Mouse (Mus musculus) NIH3T3 (cell line): ENCODE measurements at regions not wholly inside any gene's neighbourhood (a gene's known extent, or its start where the extent isn't known, plus 50 kb on each side); places are given as distances from the start of the nearest gene placed in this dataset.
"Not testable (repeated sequence)": the region's sequence is repeated elsewhere in the genome, so short reads cannot be mapped to it uniquely, and the experiment has no call there.

Source experiments
- DNase-seq: peaks from one replicate; pipeline ENCODE4 v3.0.0-alpha.2; 2012; ENCODE audit warnings: low read depth

DNA sequence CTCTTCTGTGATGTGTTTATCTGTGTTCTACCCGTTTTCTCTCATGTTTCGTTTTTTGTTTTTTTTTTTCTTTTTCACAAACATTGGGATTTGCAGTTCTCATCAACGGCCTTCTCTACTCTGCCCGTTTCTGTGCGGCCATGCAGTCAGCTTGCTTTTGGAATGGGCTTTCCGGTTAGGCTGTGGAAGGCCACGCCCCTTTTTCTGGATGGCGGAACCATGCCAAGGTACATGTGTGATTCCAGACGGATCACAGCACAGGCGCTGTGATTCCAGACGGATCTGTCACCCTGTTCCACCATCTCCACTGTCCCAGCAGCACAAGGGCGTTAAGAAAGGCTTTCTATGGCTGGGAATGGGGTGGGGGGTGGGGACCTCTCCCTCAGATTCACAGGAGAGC, 201.6 kb upstream of the Hs6st1 start:
- DNase-seq = no peak

DNA sequence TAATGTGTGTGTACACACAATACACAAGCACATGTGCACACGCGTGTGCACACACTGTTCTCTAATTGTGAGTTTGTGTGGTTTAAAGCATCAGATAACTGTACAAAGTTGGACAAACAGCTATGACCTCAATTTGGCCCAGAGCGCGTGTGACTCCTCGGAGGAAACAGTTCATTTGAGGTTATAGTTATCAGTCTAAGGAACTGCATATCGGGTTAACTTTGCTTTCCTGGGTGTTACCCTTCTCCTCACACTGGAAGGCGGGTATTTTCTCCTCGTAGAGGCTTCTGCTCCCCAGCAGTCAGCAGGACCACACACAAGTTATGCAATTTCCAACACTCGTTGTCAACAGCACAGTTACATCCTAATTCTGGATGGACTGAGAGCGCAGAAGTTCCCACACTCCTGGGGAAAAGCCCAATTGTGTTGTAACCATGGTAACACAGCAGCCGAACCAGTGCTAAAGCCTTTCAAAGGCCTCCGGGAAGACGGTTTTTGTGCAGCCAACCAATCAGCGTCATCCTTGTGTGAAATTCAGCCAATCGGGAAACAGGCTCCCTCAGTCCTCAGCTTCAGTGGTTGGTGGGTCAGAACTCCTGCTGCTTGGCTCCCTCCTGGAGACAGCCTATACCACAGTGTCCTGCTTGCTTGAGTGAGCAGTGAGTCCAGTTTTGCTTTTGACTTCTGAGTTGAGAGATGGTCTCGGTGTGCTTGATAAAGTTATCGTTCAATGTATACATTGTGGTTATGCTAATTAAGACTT, 198.6 kb upstream of the Hs6st1 start:
- no peak for DNase-seq

DNA sequence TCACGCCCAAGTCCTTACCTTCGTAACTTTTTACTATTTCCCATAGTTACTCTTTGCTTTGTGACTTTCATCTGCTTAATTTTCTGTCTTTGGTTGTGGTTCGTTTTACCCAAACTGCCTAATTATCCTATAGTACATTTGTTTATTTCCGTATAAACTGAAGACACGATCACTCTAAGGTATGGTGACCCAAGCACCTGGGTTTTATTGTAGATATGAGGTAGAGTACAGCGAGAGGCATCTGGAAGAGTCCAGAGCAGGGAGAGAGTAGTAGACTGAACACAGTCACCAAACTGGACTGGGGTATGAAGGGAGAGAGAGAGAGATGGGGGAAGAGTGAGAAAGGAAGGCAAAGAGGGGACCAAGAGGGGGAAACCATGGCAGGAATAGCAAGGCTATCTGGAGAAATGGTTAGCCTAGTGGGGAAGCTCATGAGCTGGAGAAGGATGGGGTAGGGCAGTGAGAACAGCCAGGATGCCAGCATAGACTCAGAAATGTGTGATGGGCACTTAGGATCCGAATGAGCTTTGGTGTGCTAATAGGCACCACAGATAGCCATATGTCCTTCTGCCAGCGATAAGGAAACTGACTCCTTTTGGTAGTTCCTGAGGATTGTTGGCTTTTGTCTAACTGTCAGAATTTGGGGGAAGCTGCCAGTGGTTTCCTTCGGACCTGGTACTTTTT, 197.9 kb upstream of the Hs6st1 start:
- no peak for DNase-seq

DNA sequence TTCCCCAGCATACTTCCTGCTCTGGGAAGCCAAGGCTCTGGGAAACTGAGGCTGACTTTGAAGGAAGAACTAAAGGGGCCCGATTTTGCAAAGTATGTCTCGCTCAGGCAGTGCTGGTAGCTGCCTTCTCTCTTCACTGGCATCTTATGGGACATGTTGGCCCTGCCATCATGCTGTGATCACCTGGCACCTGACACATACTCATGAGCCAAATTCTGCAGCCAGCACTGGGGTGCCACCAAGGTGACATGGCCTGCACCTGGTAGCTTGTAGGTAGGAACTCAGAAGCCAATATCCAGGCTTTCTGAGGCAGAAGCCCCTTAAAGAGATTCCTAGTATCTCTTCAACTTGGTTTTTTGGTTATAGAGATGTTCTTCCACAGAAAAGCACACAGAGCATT, 195.2 kb upstream of the Hs6st1 start:
- no peak for DNase-seq

DNA sequence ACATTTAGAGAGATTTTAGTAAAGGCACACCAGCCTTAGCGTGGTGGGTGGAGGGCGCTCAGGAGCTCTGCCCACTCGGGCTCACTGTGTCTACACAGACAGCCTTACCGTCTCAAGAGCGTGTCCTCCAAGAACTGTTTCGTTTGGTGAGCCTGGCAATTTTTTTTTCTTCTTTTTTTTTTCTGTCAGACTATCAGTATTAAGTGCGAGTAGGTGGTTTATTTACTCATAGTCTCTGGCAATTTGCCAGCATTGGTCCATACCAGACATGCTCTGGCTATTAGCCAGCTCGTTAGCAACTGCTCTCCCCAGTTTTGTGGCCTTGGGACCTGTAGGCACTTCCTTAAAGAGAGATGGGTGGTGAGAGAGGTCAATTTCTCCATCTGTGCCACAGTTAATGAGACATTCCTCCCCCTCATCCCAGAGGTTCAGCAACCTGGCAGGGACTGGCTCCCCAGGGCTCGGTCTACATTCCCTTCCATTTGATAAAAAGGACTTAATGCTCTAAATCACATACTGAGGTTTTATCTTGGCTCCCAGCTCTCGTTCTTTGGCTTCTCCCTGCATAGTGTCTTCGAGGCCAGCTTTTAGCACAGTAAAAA, 192.9 kb upstream of the Hs6st1 start:
- DNase-seq = peak; percentile 30

DNA sequence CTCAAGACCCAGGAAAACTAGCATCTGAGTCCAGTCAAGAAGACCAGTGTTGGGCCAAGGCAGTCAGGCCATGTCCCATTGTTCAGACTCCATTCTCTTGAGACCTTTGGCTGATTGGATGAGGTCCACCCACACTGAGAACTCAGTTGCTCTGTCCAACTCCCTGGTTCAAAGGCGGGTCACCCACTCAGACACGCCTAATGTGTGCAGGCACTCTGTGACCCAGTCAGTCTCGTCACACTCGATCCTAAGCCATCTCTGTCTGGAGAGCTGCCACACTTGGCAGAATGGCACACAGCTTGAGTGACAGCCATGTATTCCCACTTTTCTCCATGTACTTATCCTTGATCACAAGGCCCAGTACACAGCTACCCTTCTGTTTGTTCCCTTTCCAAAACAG, 189.8 kb upstream of the Hs6st1 start:
- DNase-seq = no peak

DNA sequence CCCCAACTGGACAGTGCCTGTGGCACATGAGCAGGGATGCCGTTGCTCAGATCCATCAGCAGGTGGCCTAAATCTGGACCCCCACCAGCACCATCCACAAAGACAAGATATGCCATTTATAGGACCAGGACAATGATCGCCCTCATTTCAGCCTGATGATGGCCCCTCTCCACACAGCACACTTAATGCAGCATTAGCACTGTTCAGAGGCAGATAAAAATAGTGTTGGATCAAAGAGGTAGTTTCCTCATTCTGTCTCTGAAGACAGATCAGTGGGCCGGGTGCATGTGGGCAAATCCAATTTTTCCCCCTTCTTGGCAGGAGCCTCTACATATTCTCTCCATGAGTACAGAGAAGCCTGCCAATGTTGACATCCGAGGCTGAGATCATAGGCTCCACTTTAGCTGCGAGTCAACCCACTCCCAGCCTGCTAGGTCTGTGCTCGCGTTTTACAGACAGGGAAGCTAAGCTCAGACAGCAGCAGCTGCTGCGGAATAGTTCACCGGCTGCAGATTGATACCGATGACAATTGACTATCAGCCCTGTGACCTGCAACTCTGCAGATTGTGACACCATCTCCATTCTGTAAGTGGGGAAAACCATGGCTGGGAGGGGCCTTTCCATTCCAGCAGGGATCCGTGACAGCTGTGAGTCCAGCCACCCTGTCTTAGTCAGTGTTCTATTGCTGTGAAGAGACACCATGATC, 188.7 kb upstream of the Hs6st1 start:
- peak; percentile 44 for DNase-seq

DNA sequence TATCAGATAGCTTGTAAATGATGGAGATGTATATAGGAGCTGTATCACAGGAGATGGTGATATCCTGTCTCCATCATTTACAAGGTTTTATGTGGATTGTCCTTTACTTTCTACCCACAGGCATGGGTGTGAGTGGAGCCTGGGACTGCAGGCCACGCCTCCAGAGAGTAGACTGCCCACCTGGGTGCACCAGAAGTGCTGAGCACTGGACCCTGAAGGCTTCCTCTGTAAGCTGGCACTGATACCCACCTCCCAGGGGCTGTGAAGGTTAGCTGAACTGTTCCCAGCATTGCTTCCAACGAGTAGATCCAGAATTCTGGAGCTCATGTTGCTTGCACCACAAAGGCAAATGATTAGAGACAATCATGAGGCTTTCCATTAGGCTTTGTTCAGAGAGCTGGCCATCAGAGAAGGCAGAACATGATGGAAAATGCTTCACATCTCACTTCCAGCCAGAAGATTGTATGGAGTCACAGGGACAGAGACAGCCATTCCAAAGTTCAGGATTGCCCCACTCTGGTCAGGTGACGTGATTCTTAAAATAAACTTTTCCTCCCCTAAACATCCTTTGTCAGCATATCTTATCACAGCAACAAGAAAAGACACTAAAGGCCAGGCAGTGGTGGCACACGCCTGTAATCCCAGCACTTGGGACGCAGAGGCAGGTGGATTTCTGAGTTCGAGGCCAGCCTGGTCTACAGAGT, 187.5 kb upstream of the Hs6st1 start:
- DNase-seq = no peak

DNA sequence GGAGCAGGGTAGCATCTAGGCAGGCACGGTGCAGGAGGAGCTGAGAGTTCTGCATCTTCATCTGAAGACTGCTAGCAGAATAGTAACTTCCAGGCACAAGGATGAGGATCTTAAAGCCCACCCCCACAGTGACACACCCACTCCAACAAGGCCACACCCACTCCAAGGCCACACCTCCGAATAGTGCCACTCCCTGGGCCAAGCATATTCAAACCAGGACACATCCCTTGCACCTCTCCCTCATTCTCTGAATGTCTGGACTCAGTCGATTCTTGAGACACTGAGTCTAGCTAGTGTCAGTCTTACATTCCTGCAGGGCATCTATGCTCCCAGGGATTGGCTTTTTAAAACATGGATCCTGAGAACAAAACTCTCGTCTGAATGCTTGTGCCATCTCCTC, 186.7 kb upstream of the Hs6st1 start:
- no peak for DNase-seq

DNA sequence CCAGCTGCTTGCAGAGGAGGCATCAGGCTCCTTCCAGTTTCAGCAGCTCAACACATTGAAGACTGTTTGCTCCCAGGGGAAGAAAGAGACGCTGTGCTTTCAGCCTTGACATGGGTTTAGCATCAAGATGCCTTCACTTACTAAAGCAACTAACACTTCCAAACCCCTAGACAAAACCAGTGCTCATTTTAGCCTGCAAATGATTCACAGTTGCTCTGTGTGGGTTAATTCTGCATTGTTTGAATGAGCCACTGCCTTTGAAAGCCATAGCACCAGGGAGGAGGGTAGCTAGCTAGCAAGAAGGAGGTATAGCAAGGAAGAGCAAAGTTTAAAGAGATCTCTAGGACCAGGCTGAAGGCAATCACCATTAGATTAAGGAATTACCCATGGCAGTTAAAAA, 186.1 kb upstream of the Hs6st1 start:
- no peak for DNase-seq

DNA sequence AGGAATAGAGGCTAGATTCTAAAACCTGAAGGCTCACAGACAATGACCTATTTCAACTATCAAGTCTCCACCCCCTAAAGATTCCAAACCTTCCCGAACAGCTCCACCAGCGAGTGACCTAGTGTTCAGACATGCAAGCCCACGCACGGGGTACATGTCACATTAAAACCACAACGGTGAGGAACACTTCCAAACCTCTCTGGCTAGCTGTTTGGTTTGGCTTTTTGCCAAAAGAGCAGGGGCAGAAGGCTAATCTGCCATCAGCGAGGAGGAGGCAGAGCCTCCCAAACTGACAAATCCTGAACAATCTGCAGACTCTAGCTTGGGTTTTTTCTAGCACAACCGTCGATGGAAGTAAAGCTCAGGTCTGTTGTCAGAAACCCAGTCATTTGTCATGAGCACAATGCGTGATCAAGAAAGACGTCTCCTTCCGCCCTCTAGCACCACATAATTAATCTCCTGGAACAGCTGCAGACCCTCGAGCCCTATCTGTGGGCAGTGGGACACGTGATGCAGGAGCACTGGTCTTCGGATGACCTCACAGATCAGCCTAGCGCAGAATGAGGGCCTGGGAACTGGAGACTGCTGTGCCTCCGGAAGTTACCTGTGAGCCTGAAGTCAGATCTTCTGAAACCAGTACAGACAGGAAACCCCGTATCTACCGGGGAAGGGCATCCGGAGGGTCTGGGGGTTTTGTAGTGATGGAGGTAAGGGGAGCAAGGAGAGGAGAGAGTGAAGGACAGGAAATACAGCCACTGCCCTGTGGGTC, 178.3 kb upstream of the Hs6st1 start:
- DNase-seq = no peak

DNA sequence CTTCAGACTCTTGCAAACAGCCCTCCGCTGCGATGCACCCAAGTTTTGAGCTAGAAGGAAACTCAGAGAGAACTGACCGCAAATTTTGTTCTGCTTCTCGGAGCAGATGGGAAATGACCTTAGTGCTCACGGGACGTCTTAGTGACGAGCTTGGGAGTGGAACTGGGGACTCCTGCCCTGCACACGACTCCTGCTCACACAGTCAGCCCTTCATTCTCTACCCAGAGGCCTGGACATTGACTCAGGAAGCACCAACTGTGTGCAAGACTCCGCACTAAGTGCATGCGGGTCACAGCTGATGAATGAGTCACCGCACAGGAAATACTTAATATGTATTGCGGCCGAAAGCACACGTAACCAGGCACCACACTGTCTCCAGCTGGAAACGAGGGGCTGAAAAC, 177.7 kb upstream of the Hs6st1 start:
- DNase-seq = no peak

DNA sequence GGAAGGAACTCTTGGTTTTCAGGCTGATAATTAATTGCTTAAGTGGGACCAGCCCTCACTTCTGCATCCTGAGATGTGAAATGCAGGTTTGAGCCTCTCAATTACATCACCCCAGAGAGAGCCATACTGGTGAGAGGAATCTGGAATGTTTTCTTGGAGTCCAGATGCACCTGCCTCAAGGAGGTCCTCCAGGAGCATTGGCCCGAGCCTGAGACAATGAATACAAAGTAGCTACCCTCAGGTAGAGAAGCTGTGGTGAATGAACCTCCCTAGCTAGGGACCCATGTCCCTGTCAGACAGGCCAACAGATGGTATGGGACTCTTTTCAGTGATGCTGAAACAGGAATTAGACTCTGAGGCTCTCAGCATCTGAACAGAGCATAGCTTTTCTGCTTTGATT, 168.7 kb upstream of the Hs6st1 start:
- DNase-seq = no peak

DNA sequence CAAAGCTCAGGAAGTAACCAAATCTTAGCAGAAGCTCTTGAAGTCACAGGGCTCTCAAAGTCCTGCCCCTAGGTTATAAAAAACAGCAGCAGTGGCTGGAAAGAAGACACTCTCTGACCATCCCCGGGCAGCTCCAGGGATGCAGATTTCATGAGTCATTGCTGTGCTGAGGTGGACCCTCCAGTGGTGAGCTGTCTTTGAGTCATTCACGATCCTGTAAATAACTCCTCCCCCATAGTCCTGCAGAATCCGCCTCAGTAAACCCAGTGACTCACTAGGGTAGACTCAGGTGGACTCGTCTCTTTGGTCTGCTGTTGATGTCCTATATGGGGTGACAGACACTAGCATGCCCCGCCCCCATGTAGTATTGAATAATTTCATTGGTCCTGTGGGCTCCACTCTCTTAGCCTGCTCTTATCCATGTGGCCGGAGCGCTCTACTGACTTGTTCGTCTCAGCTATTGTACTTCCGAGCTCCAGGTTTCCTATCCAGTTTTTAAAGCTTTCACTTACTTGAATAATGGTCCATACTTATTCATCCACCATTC, 164.1 kb upstream of the Hs6st1 start:
- DNase-seq = peak; percentile 29

DNA sequence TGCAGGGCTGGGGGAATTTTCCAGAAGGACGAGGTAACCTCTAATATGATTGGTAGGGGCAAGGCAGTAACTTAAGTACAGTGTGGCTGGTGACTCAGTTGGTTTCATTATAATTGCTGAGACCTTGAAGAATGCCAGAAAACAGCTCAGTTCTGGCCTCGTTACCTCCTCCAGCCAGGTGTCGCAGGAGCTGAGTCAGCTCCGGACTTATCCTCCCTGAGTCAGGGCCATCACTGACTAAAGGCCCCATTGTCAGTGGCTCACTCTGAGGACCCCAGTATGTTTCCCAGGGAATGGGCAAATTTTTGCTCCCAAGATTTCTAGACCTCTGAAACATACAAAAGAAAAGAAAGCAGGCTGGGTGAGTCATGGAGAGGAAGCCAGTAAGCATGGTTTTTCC, 154.6 kb upstream of the Hs6st1 start:
- DNase-seq = no peak

DNA sequence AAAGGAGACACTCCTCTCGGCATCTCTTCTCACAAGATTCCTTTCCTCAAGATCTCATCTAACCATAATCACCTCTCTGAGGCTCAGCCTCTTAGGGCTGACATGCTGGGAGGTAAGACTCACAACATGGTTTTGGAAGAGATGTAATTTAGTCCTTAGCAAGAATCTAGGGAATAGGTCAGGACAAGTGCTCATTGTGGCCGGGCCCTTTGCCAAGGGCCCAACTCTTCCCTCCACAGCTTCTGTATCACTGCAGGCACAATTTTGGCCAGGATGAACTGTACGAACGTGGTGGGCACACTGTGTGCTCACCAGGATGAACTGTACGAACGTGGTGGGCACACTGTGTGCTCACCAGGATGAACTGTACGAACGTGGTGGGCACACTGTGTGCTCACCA, 154.0 kb upstream of the Hs6st1 start:
- DNase-seq = not testable (repeated sequence)

DNA sequence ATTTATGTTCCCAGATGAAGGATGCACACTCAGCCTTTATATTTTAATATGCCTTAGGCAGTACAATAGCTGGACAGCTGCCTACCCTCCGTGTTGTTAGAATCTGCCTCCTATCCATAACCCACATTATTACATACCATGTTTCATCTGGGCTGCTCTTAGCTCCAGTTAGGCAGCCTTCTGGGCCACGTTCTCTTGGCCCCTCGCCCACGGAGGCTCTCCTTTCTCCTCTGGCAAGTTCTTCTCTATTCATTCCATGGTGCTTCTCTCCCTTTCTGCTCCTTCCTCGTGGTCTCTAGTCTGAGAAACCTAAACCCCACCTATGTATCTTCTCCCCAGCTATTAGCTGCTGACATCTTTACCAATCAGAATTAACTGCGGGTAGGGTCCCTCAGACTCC, 152.7 kb upstream of the Hs6st1 start:
- no peak for DNase-seq

DNA sequence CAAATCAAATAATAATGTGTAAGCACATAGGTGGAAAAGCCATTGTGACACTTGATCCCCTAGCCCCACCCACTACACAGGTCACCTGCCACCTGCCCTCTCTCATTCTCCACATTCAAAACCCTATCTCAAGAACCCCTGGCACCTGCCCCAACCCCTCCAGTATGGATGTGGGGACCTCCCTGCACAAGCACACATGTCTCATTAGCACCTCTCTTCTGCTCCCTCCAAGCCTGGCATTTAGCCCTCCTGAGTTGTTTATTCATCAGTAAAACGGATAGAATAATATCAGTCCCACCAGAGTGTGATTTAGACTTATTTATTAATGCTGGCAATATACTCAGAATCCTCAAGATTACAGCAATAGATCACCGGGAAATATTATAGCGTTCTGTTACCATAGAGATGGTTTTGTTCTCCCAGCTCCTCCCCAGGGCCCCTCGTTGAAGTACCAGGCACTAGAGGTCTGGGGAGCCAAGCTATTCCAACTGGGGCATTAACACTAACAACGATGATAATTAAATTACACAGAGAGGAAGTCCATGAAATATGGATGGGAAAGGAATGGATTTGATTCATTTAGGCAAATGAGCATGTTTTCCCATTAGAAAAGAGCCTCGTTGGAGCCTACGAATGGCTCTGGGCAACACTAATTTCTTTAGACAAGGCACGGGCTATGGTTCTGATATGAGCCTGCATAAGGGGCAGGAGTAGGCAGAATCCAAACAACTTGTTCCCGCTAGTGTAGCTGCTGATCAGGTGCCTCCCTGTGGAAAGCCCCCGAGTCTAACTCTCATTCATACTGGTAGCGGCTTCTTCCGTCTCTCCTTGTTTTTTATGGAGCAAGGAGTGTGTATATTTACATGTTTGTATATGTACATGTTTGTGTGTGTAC, 148.1 kb upstream of the Hs6st1 start:
- DNase-seq = no peak

DNA sequence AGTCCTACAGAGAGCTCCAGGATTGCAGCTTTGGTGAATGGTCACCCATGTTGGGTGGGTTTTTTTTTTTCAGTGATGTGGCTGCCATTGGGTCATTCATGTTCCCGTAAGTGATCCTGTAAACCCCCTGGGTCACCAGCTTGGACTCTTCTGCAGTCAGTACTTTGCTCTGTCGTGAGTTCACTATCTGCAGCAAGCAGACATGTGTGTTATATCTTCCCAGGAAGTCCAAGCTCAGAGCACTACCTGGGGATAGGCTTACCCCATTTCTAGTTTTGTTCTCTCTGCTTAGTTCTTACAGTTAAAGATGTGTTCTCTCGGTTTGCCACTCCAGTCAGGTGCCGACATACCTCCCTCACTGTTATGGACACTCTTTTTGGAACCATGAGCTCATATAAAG, 143.4 kb upstream of the Hs6st1 start:
- no peak for DNase-seq

DNA sequence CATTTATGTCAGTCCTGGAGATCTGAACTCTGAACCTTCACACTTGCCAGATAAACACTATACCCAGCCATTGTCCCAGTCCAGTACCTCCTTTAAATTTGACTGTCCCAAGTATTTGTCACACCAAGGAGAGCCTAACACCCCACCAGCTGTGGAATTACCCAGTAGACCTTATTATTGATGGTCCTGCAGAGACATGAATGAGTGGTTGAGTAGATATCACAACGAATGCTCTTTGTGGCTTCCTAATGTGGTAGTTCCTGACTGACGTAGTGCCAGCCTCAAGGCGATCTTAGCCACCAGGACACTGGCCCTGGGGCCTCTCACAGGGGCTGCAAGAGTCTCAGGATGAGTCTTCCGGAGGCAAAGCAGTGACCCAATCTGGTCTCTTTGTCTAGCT, 142.9 kb upstream of the Hs6st1 start:
- no peak for DNase-seq
